Mouse (Mus musculus): ENCODE measurements at regions not wholly inside any gene's neighbourhood (a gene's known extent, or its start where the extent isn't known, plus 50 kb on each side); places are given as distances from the start of the nearest gene placed in this dataset.

GRCm38 (mm10) chr12:7382455-7382854, 595.0 kb upstream of the Apob start:
- no peak for DNase-seq
- intact Hi-C loops (cut with DNase I), result no loop called here
- no peak overlapping the region for H3K27ac ChIP-seq
- TF ChIP-seq CTCF (IDR thresholded peaks at IDR 0.05), result no peak
- no peak overlapping the region for H3K4me3 ChIP-seq

- H3K4me3 ChIP-seq, result no peak overlapping the region
- DNase-seq, result no peak
- H3K27ac ChIP-seq, result no peak overlapping the region
- no peak for TF ChIP-seq CTCF (IDR thresholded peaks at IDR 0.05)
- intact Hi-C loops (cut with DNase I), result no loop called here
These were observed 573.6 kb upstream of the Apob start for GRCm38 (mm10) chr12:7403800-7404199.

GRCm38 (mm10) chr12:7411810-7412209, 565.6 kb upstream of the Apob start:
- no peak overlapping the region for H3K27ac ChIP-seq
- no peak for DNase-seq
- TF ChIP-seq CTCF (IDR thresholded peaks at IDR 0.05), result no peak
- H3K4me3 ChIP-seq, result no peak overlapping the region
- intact Hi-C loops (cut with DNase I), result no loop called here

- Histone ChIP-seq H3K27ac (no peak overlapping the region), H3K4me3 (no peak overlapping the region)
- DNase-seq, result no peak
- intact Hi-C loops (cut with DNase I), result no loop called here
- no peak for TF ChIP-seq CTCF (IDR thresholded peaks at IDR 0.05)
These were observed 557.2 kb upstream of the Apob start for GRCm38 (mm10) chr12:7420276-7420675.

DNA sequence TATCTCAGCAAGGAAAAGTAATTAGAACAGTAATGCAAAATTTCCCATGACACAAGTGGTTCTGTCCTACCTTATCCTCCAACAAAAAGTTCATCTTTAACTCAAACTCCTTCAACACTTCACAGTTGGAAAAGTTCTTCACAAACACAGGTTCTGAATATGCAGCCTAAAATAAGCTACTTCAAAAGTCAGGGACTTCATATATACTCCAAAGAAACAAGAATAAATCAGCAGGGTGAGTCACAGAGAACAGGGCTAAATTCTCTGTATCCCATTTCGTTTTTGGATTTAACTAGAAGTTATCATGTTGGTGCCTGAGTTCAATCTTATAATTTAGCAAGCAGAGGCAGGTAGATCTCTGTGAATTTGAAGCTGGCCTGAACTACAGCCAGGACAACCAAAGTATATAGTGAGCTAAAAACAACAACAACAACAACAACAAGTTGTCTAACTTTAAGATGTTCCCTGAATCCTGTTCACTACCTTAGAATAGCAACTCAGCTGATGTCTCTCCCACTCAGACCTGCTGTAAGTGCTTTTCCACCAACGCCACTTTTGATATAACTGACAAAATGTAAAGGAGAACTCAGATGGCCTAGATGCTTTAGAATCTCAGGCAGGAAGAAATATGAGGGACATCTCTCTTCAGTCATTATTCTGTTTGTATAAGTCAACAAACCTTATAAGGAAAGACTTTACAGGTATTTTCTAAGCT, 555.5 kb upstream of the Apob start:
- no peak for DNase-seq
- H3K27ac ChIP-seq, result no peak overlapping the region
- intact Hi-C loops (cut with DNase I), result no loop called here
- TF ChIP-seq CTCF (IDR thresholded peaks at IDR 0.05), result no peak
- no peak overlapping the region for H3K4me3 ChIP-seq

- no peak for TF ChIP-seq CTCF (IDR thresholded peaks at IDR 0.05)
- DNase-seq, result no peak
- intact Hi-C loops (cut with DNase I), result no loop called here
- H3K4me3 ChIP-seq, result no peak overlapping the region
- no peak overlapping the region for H3K27ac ChIP-seq
These were observed 546.5 kb upstream of the Apob start for GRCm38 (mm10) chr12:7430981-7431380.

DNA sequence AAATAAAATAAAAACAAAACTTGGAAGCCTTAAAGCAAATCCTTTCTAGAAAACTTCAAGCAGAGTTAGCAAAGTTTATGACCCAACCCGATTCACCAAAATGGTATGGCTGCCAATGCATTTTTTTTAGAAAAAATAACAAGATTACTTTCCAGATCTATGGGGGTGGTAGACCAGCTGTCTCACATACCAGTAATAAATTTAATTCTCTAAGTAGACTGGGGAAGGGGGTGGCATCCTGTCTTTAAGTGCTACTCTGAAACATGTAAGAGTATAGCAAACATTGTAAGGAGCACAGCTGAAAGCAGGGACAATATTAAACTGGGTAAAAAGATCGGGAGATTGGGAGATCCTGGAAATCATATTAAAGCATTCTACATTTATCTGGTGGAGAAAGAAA, 532.2 kb upstream of the Apob start:
- no peak for DNase-seq
- intact Hi-C loops (cut with DNase I), result no loop called here
- Histone ChIP-seq H3K4me3 (no peak overlapping the region), H3K27ac (no peak overlapping the region)
- no peak for TF ChIP-seq CTCF (IDR thresholded peaks at IDR 0.05)

DNA sequence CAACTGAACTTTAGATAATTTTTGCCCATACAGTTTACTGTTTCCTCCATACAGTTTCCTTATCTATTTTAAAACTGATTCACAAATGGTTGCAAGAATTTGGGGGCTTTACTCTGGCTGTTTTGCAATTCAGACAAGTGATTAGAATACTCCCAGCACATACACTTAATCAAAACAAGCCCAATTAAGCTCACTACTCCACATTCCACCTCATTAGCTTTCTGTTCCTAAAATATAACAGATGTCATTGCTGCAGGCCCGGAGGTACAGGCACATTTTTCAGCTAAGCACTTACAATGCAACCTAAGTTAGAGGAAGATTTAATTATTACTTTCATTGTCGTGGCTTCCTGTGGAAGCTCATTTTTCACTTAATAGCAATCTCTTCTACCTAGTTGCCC, 526.9 kb upstream of the Apob start:
- no peak overlapping the region for H3K4me3 ChIP-seq
- DNase-seq, result no peak
- intact Hi-C loops (cut with DNase I), result no loop called here
- no peak for TF ChIP-seq CTCF (IDR thresholded peaks at IDR 0.05)
- H3K27ac ChIP-seq, result no peak overlapping the region

DNA sequence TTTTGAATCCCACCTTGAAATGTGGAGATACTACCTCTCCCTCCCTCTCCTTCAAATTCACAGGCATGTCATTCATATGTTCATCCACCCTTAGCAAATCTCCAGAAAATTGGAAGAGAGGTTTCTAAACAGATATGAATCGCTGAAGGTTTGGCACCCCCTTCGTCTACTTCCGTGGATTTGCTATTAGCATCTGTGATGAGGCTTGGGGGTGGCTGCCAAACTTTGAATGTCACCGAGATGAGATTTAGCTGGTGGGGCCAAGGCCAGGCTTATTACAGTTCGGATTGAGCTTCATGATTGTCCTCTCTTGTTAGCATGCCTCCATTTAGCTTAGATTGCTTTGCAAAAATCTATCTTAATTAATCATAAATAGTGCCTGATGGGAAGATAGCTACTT, 520.4 kb upstream of the Apob start:
- H3K4me3 ChIP-seq, result no peak overlapping the region
- intact Hi-C loops (cut with DNase I), result no loop called here
- no peak for DNase-seq
- no peak overlapping the region for H3K27ac ChIP-seq
- no peak for TF ChIP-seq CTCF (IDR thresholded peaks at IDR 0.05)

- intact Hi-C loops (cut with DNase I), result no loop called here
- DNase-seq, result no peak
- Histone ChIP-seq H3K4me3 (no peak overlapping the region), H3K27ac (no peak overlapping the region)
- TF ChIP-seq CTCF (IDR thresholded peaks at IDR 0.05), result no peak
These were observed 519.9 kb upstream of the Apob start for GRCm38 (mm10) chr12:7457544-7457943.

DNA sequence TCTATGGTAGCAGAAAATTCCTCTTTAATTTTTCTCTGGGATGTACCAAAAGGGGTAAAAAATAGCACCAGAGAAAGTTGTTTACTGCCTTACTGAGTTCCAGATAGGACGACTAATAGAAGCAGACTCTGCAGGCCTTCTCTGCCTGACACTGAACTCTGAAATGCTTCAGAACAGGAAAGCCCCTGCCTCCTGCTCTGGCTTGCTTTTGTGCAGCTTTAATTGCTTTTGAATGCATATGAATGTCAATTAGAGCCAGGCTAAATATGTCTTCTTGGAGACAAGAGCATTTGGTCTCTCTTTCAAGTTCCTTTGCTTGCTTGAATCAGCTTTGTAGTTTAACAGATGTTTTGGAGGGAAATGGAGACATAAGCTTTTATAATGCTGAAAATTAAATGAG, 512.5 kb upstream of the Apob start:
- no peak overlapping the region for H3K4me3 ChIP-seq
- no peak for DNase-seq
- intact Hi-C loops (cut with DNase I), result no loop called here
- TF ChIP-seq CTCF (IDR thresholded peaks at IDR 0.05), result no peak
- H3K27ac ChIP-seq, result no peak overlapping the region

DNA sequence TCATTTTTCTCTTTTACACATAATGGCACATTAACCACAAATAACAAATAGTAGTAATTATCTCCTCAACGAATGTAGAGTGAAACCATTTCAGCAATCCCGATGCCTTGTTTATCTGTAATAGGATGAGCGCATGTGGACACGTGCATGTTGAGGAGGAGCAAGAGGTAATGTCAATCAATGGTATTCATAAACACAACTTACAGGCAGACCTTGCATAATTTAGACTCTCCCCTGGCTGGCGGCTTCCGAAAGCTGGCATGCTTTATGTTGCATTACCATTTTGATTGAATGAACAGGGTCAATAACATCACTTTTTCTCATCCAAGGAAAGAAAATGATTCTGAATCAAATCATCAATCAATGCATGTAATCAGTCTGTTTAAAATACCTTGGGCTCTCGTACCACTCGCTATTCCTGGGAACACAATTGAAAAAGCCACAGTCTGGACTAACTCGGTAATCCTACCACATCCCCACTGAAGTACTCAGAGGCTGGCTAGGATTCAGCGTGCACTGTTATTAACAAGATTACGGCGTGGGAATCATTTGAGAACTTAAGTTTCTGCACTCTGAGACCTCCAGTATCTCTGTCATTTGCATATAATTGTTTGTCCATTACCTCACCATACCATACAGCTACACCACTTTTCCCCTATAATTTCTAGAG, 464.7 kb upstream of the Apob start:
- DNase-seq, result no peak
- H3K4me3 ChIP-seq, result no peak overlapping the region
- no peak for TF ChIP-seq CTCF (IDR thresholded peaks at IDR 0.05)
- intact Hi-C loops (cut with DNase I), result no loop called here
- no peak overlapping the region for H3K27ac ChIP-seq

DNA sequence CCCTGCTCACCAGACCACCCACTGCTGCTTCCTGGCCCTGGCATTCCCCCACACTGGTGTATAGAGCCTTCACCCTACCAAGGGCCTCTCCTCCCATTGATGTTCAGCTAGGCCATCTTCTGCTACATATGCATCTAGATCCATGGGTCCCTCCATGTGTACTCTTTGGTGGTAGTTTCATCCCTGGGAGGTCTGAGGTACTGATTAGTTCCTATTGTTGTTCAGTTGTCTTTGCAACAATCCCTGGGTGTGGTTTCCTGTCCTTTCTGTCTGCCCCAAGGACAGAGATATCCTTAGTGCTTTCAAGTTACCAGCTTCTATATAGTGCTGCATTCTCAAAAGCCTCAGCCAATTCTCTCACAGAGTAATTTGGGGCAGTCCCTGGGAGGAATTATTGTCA, 440.1 kb upstream of the Apob start:
- Histone ChIP-seq H3K4me3 (no peak overlapping the region), H3K27ac (no peak overlapping the region)
- intact Hi-C loops (cut with DNase I), result no loop called here
- no peak for TF ChIP-seq CTCF (IDR thresholded peaks at IDR 0.05)
- no peak for DNase-seq

Measured in gastrocnemius, adult 2 months (tissue).